Mouse (Mus musculus): ENCODE results near the gene Olfr667. TPM values are rescaled to one million over a fixed set of nuclear protein-coding genes. Genes with fewer than 3 reads are reported as not detected.
"Not testable (repeated sequence)": the region's sequence is repeated elsewhere in the genome, so short reads cannot be mapped to it uniquely, and the experiment has no call there.

Olfr667 gene
- polyA plus RNA-seq (2015; fragmentation: Nextera tagmentation; extraction: Ambion mirVana), result not detected in 2 replicates

DNA sequence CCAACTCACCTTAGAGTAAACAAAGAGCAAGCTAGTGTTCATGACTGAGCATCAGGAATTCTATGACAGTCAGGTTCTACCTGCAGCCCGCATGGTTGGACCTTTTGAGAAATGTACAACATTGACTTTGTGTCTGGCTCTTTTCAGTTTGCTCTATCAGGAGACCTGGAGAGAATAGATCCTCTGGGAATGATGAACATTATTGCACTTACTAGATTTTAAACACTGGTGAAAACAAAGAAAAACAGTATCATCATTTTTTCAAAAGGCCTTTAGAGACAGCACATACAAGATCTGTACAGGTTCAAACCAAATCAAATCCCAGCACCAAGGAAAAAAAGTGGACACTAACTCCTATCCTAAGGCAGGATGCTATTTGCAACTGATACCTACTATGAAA lies at the start of gene Olfr667:
Gene Olfr667, minus strand, starts transcription at position 101 of the 400 bp plus-strand sequence.
- WGBS, result 85% methylated on average over 1 of the region's 1 CpGs
- Histone ChIP-seq H3K4me1 (ENCODE audit: control insufficient read depth, insufficient read depth, low read length) (no peaks in the 10 kb centered on the region), H3K27ac (ENCODE audit: low read length) (no peak within 1 kb of the TSS), H3K4me3 (ENCODE audit: low read depth, low read length) (no peak within 1 kb of the TSS), H3K27me3 (ENCODE audit: control insufficient read depth, insufficient read depth, low read depth, low read length) (no peaks in the 10 kb centered on the region), H3K36me3 (ENCODE audit: control insufficient read depth, insufficient read depth, low read length) (no peaks in the 10 kb centered on the region), H3K9ac (ENCODE audit: low read depth, low read length) (no peak within 1 kb of the TSS), H3K4me2 (ENCODE audit: low read length) (no peak within 1 kb of the TSS), H3K9me3 (replicated peaks; ENCODE audit: control insufficient read depth, low read length, poor library complexity, severe bottlenecking) (no peaks in the 10 kb centered on the region)
- ATAC-seq, result no peak

DNA sequence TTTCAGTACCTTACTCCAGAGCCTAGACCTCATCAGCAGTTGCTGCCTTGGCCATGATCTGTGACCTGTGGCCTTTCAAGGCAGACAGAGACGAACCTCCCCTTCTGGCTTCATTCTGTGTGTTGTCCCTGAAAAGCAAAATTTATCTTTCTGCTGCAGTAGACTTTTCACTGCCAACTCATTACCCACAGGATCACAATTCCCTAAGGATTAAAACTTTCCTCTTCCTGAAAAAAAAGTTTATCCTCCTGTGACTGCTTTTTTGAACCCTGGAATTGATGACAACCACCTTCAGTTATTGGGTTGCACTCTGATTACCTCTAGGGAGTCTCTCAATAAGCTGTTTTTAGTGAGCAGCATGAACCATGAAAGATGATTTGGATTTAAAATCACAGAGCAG lies 41.2 kb upstream of the Olfr667 start, which contains the start of gene Olfr670:
Gene Olfr670, minus strand, starts transcription at position 101 of the 400 bp plus-strand sequence.
- ATAC-seq, result no peak
- H3K4me1 ChIP-seq (ENCODE audit: control insufficient read depth, insufficient read depth, low read length), result no peaks in the 10 kb centered on the region
- no peak within 1 kb of the TSS for H3K4me3 ChIP-seq (ENCODE audit: low read depth, low read length)
- H3K4me2 ChIP-seq (ENCODE audit: low read length), result no peak within 1 kb of the TSS
- no peaks in the 10 kb centered on the region for H3K27me3 ChIP-seq (ENCODE audit: control insufficient read depth, insufficient read depth, low read depth, low read length)
- no peak within 1 kb of the TSS for H3K9ac ChIP-seq (ENCODE audit: low read depth, low read length)
- 64% methylated on average over 1 of the region's 1 CpGs for WGBS
- H3K9me3 ChIP-seq (replicated peaks; ENCODE audit: control insufficient read depth, low read length, poor library complexity, severe bottlenecking), result no peaks in the 10 kb centered on the region
- H3K27ac ChIP-seq (ENCODE audit: low read length), result no peak within 1 kb of the TSS
- no peaks in the 10 kb centered on the region for H3K36me3 ChIP-seq (ENCODE audit: control insufficient read depth, insufficient read depth, low read length)

DNA sequence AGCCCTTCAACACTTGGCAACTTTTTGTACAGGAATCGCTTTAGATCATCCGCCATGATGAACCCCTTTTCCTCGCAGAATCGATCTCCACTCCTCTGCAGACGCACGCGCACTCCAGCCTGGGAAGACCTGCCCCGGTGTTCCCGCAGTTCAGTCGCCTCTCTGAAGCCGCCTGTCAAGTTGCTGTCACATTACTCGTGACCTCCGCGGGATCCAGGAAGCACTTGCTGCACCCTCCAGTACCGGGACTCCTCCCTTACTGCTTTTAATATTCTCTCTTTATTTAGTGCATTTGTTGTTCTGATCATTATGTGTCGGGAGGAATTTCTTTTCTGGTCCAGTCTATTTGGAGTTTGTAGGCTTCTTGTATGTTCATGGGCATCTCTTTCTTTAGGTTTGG lies 29.0 kb upstream of the Olfr667 start:
- H3K27me3 ChIP-seq (ENCODE audit: control insufficient read depth, insufficient read depth, low read depth, low read length); H3K4me3 ChIP-seq (ENCODE audit: low read depth, low read length); H3K4me2 ChIP-seq (ENCODE audit: low read length); H3K9me3 ChIP-seq (replicated peaks; ENCODE audit: control insufficient read depth, low read length, poor library complexity, severe bottlenecking); H3K27ac ChIP-seq (ENCODE audit: low read length); H3K9ac ChIP-seq (ENCODE audit: low read depth, low read length); H3K4me1 ChIP-seq (ENCODE audit: control insufficient read depth, insufficient read depth, low read length); H3K36me3 ChIP-seq (ENCODE audit: control insufficient read depth, insufficient read depth, low read length); ATAC-seq: not testable (repeated sequence)
- 94% methylated on average over 16 of the region's 16 CpGs for WGBS

DNA sequence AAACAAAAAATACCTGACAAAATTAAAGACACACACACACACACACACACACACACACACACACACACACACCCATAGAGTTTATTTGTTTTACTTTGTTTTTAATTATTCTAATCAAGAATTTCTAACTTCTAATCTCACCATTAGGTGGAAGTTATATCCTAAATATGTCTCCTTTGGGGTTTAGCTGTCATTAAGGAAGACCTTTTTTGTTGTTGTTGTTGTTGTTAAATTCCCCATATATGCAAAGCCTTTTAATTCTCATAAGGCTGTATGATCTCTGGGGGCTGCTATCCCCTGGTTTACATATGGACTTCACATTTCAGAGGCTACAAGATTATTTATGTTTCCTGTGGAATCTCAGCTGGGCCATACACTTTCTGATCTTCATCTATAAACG lies 12.7 kb upstream of the Olfr667 start, which contains the start of gene Olfr669:
Gene Olfr669, plus strand, starts transcription at position 301 of the 400 bp plus-strand sequence.
- H3K4me3 ChIP-seq (ENCODE audit: low read depth, low read length), result no peak within 1 kb of the TSS
- no peaks in the 10 kb centered on the region for H3K27me3 ChIP-seq (ENCODE audit: control insufficient read depth, insufficient read depth, low read depth, low read length)
- no peaks in the 10 kb centered on the region for H3K36me3 ChIP-seq (ENCODE audit: control insufficient read depth, insufficient read depth, low read length)
- H3K4me2 ChIP-seq (ENCODE audit: low read length), result no peak within 1 kb of the TSS
- no peak within 1 kb of the TSS for H3K9ac ChIP-seq (ENCODE audit: low read depth, low read length)
- H3K4me1 ChIP-seq (ENCODE audit: control insufficient read depth, insufficient read depth, low read length), result no peaks in the 10 kb centered on the region
- H3K9me3 ChIP-seq (replicated peaks; ENCODE audit: control insufficient read depth, low read length, poor library complexity, severe bottlenecking), result no peaks in the 10 kb centered on the region
- no peak within 1 kb of the TSS for H3K27ac ChIP-seq (ENCODE audit: low read length)
- 93% methylated on average over 1 of the region's 1 CpGs for WGBS
- no peak for ATAC-seq

DNA sequence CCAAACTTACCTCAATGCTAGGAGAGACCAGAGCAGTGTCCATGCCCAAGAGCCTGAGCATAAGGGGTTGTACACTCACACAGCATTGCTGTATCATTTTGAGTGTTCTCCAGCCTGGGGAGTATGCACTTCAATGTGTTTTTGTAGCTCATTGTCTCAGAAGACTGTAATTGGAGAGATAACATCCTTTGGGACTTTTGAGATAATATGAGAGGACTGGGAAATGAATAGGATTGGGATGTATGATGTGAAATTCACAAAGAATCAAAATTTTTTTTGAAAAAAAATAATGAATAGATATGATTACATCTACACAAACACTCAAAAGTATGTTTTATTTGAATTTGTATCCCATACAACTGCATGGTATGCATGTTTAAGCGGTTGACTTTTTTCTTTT lies 6.7 kb upstream of the Olfr667 start, which contains the start of gene Olfr668:
Gene Olfr668, minus strand, starts transcription at position 101 of the 400 bp plus-strand sequence.
- Histone ChIP-seq H3K9me3 (replicated peaks; ENCODE audit: control insufficient read depth, low read length, poor library complexity, severe bottlenecking) (no peaks in the 10 kb centered on the region), H3K9ac (ENCODE audit: low read depth, low read length) (no peak within 1 kb of the TSS), H3K27ac (ENCODE audit: low read length) (no peak within 1 kb of the TSS), H3K4me1 (ENCODE audit: control insufficient read depth, insufficient read depth, low read length) (no peaks in the 10 kb centered on the region), H3K36me3 (ENCODE audit: control insufficient read depth, insufficient read depth, low read length) (no peaks in the 10 kb centered on the region), H3K4me2 (ENCODE audit: low read length) (no peak within 1 kb of the TSS), H3K4me3 (ENCODE audit: low read depth, low read length) (no peak within 1 kb of the TSS), H3K27me3 (ENCODE audit: control insufficient read depth, insufficient read depth, low read depth, low read length) (no peaks in the 10 kb centered on the region)
- WGBS, result 86% methylated on average over 1 of the region's 1 CpGs
- no peak for ATAC-seq

DNA sequence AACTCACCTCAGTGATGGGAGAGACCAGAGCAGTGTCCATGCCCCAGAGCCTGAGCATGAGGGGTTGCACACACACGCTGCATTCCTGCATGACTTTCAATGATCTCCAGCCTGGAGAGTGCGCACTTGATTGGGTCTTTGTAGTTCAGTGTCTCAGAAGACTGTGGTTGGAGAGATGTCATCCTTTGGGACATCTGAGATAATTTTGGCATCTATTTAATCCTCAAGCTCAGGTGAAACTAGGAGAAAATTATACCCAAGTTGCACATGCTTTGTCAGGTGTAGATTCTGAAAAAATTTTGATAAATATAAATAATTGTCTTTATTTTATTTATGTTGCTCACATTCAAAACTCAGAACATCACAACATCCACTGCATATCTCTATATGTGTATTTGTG lies 25.4 kb downstream of the Olfr667 start, which contains the start of gene Olfr666:
Gene Olfr666, minus strand, starts transcription at position 101 of the 400 bp plus-strand sequence.
- H3K9me3 ChIP-seq (replicated peaks; ENCODE audit: control insufficient read depth, low read length, poor library complexity, severe bottlenecking), result no peaks in the 10 kb centered on the region
- no peak for ATAC-seq
- H3K36me3 ChIP-seq (ENCODE audit: control insufficient read depth, insufficient read depth, low read length), result no peaks in the 10 kb centered on the region
- H3K9ac ChIP-seq (ENCODE audit: low read depth, low read length), result no peak within 1 kb of the TSS
- no peak within 1 kb of the TSS for H3K4me3 ChIP-seq (ENCODE audit: low read depth, low read length)
- H3K4me1 ChIP-seq (ENCODE audit: control insufficient read depth, insufficient read depth, low read length), result no peaks in the 10 kb centered on the region
- H3K27me3 ChIP-seq (ENCODE audit: control insufficient read depth, insufficient read depth, low read depth, low read length), result no peaks in the 10 kb centered on the region
- WGBS, result 95% methylated on average over 2 of the region's 2 CpGs
- H3K27ac ChIP-seq (ENCODE audit: low read length), result no peak within 1 kb of the TSS
- H3K4me2 ChIP-seq (ENCODE audit: low read length), result no peak within 1 kb of the TSS

DNA sequence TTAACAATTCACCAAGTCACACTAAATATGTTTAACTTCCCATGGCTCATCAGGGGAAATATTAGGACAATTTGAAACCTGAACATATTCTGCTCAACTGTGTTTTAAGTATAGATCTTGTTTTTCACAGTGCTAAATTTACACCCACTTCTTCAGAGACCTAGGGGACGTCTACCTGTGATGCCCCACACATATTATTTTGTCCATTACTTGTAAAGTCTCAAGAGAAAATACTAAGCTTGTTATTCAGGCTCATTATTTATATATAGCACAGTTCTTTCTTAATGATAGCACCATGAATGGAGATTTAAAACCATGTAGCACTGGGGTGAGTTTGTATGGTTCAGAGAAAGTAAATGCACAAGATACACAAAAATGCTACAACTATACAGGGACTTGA lies 43.6 kb downstream of the Olfr667 start, which contains the start of gene Olfr665:
Gene Olfr665, plus strand, starts transcription at position 301 of the 400 bp plus-strand sequence.
- H3K27ac ChIP-seq (ENCODE audit: low read length), result no peak within 1 kb of the TSS
- WGBS, result 47% methylated on average over 1 of the region's 1 CpGs
- H3K27me3 ChIP-seq (ENCODE audit: control insufficient read depth, insufficient read depth, low read depth, low read length), result no peaks in the 10 kb centered on the region
- H3K4me2 ChIP-seq (ENCODE audit: low read length), result no peak within 1 kb of the TSS
- H3K36me3 ChIP-seq (ENCODE audit: control insufficient read depth, insufficient read depth, low read length), result no peaks in the 10 kb centered on the region
- H3K4me3 ChIP-seq (ENCODE audit: low read depth, low read length), result no peak within 1 kb of the TSS
- no peak within 1 kb of the TSS for H3K9ac ChIP-seq (ENCODE audit: low read depth, low read length)
- no peaks in the 10 kb centered on the region for H3K9me3 ChIP-seq (replicated peaks; ENCODE audit: control insufficient read depth, low read length, poor library complexity, severe bottlenecking)
- no peak for ATAC-seq
- no peaks in the 10 kb centered on the region for H3K4me1 ChIP-seq (ENCODE audit: control insufficient read depth, insufficient read depth, low read length)

Other genes with a start within 250 kb of the Olfr667 start
- gene Olfr661, start 235.0 kb downstream of the Olfr667 start, polyA plus RNA-seq (2015; fragmentation: Nextera tagmentation; extraction: Ambion mirVana), result not detected in 2 replicates
- not detected in 2 replicates for gene Usp17le, start 144.0 kb downstream of the Olfr667 start, polyA plus RNA-seq (2015; fragmentation: Nextera tagmentation; extraction: Ambion mirVana)
- gene Usp17lb, start 78.9 kb downstream of the Olfr667 start, polyA plus RNA-seq (2015; fragmentation: Nextera tagmentation; extraction: Ambion mirVana), result not detected in 2 replicates
- not detected in 2 replicates for gene Usp17la, start 64.5 kb downstream of the Olfr667 start, polyA plus RNA-seq (2015; fragmentation: Nextera tagmentation; extraction: Ambion mirVana)
- gene Olfr665, start 43.5 kb downstream of the Olfr667 start, polyA plus RNA-seq (2015; fragmentation: Nextera tagmentation; extraction: Ambion mirVana), result not detected in 2 replicates
- not detected in 2 replicates for gene Olfr666, start 25.5 kb downstream of the Olfr667 start, polyA plus RNA-seq (2015; fragmentation: Nextera tagmentation; extraction: Ambion mirVana)
- not detected in 2 replicates for gene Olfr668, start 6.6 kb upstream of the Olfr667 start, polyA plus RNA-seq (2015; fragmentation: Nextera tagmentation; extraction: Ambion mirVana)
- not detected in 2 replicates for gene Olfr669, start 12.8 kb upstream of the Olfr667 start, polyA plus RNA-seq (2015; fragmentation: Nextera tagmentation; extraction: Ambion mirVana)
- not detected in 2 replicates for gene Olfr670, start 41.1 kb upstream of the Olfr667 start, polyA plus RNA-seq (2015; fragmentation: Nextera tagmentation; extraction: Ambion mirVana)
- gene Olfr671, start 57.6 kb upstream of the Olfr667 start, polyA plus RNA-seq (2015; fragmentation: Nextera tagmentation; extraction: Ambion mirVana), result not detected in 2 replicates
- gene Olfr672, start 80.5 kb upstream of the Olfr667 start, polyA plus RNA-seq (2015; fragmentation: Nextera tagmentation; extraction: Ambion mirVana), result not detected in 2 replicates
- not detected in 2 replicates for gene Olfr675, start 107.0 kb upstream of the Olfr667 start, polyA plus RNA-seq (2015; fragmentation: Nextera tagmentation; extraction: Ambion mirVana)
- gene Olfr676, start 111.2 kb upstream of the Olfr667 start, polyA plus RNA-seq (2015; fragmentation: Nextera tagmentation; extraction: Ambion mirVana), result not detected in 2 replicates
- gene Olfr677, start 129.9 kb upstream of the Olfr667 start, polyA plus RNA-seq (2015; fragmentation: Nextera tagmentation; extraction: Ambion mirVana), result not detected in 2 replicates
- gene Olfr678, start 143.0 kb upstream of the Olfr667 start, polyA plus RNA-seq (2015; fragmentation: Nextera tagmentation; extraction: Ambion mirVana), result not detected in 2 replicates
- not detected in 2 replicates for gene Olfr679, start 159.7 kb upstream of the Olfr667 start, polyA plus RNA-seq (2015; fragmentation: Nextera tagmentation; extraction: Ambion mirVana)
- not detected in 2 replicates for gene Olfr680-ps1, start 171.3 kb upstream of the Olfr667 start, polyA plus RNA-seq (2015; fragmentation: Nextera tagmentation; extraction: Ambion mirVana)
- gene Olfr681, start 195.4 kb upstream of the Olfr667 start, polyA plus RNA-seq (2015; fragmentation: Nextera tagmentation; extraction: Ambion mirVana), result not detected in 2 replicates
- not detected in 2 replicates for gene Olfr683, start 225.5 kb upstream of the Olfr667 start, polyA plus RNA-seq (2015; fragmentation: Nextera tagmentation; extraction: Ambion mirVana)
- not detected in 2 replicates for gene Olfr684, start 242.2 kb upstream of the Olfr667 start, polyA plus RNA-seq (2015; fragmentation: Nextera tagmentation; extraction: Ambion mirVana)

Measured in midbrain, embryonic 16.5 days (tissue).